Mouse (Mus musculus) intestine, embryonic 16.5 days (tissue): ENCODE measurements around the gene Sh3d19. TPM values are rescaled to one million over a fixed set of nuclear protein-coding genes. Genes with fewer than 3 reads are reported as not detected.
"Not testable (repeated sequence)": the region's sequence is repeated elsewhere in the genome, so short reads cannot be mapped to it uniquely, and the experiment has no call there.

Experiments
- ATAC-seq: fragments of 200-750 bp; cut with Nextera tagmentation; 2 replicates; pipeline ENCODE4 v1.8.0; 2017; ENCODE audit warnings: moderate TSS enrichment, moderate library complexity
- H3K27ac ChIP-seq: fragments of 300-500 bp; sonication (generic); 2 replicates; pipeline ENCODE4 v1.5.1; 2014; ENCODE audit warnings: mild to moderate bottlenecking, low read length
- H3K27me3 ChIP-seq: fragments of 300-500 bp; sonication (generic); replicated peaks from 2 replicates; pipeline ENCODE4 v1.6.1; 2014; ENCODE audit warnings: low read length, control low read depth, mixed read lengths; ENCODE audit not compliant: control insufficient read depth, insufficient read depth
- H3K36me3 ChIP-seq: fragments of 300-500 bp; sonication (generic); 2 replicates; pipeline ENCODE4 v1.6.1; 2014; ENCODE audit warnings: low read length, control low read depth; ENCODE audit not compliant: control insufficient read depth, insufficient read depth
- H3K4me1 ChIP-seq: fragments of 300-500 bp; sonication (generic); 2 replicates; pipeline ENCODE4 v1.6.1; 2014; ENCODE audit warnings: low read length, control low read depth, mixed read lengths; ENCODE audit not compliant: control insufficient read depth, insufficient read depth
- H3K4me2 ChIP-seq: fragments of 300-500 bp; sonication (generic); 2 replicates; pipeline ENCODE4 v1.6.1; 2014; ENCODE audit warnings: low read depth, low read length, control low read depth
- H3K4me3 ChIP-seq: fragments of 300-500 bp; sonication (generic); 2 replicates; pipeline ENCODE4 v1.5.1; 2014; ENCODE audit warnings: mild to moderate bottlenecking, low read length
- H3K9ac ChIP-seq: fragments of 300-500 bp; sonication (generic); 2 replicates; pipeline ENCODE4 v1.6.1; 2014; ENCODE audit warnings: low read depth, low read length
- H3K9me3 ChIP-seq: fragments of 300-500 bp; sonication (generic); 2 replicates; pipeline ENCODE4 v1.6.1; 2016; ENCODE audit warnings: low read length, control low read depth; ENCODE audit not compliant: control insufficient read depth
- WGBS: fragments of 180-500 bp; shearing (Covaris S2); extraction: QIAGEN DNeasy Blood & Tissue Kit; methylation state at CpG from one replicate; pipeline ENCODE4 v1.1.7; 2014; 5-methylcytosine and 5-hydroxymethylcytosine counted together
- polyA plus RNA-seq: library from polyadenylated mRNA; unstranded; fragments of >200 nt; fragmentation: Nextera tagmentation; extraction: Ambion mirVana; gene quantifications from 2 replicates; pipeline ENCODE4 v1.2.1, GENCODE M21; 2015

The Sh3d19 gene
- polyA plus RNA-seq, 1 experiment from 2014 or later: 27.5 TPM

GRCm38 (mm10) chr3:85973376-85974140, 2.6 kb downstream of the Sh3d19 start:
- peaks cover 21% of the 10 kb centered on the region for H3K4me1 ChIP-seq
- H3K9ac ChIP-seq: no peak overlapping the region
- peak overlapping the region; percentile 75 for H3K4me2 ChIP-seq
- 0 out of 2 replicates have a peak, but pooled peaks have one; percentile 7 for ATAC-seq
- no peaks in the 10 kb centered on the region for H3K36me3 ChIP-seq
- peak overlapping the region; percentile 60 for H3K27ac ChIP-seq
- no peaks in the 10 kb centered on the region for H3K27me3 ChIP-seq
- H3K9me3 ChIP-seq: no peaks in the 10 kb centered on the region
- peak overlapping the region; percentile 85; the same call in 1 of the 2 replicates for H3K4me3 ChIP-seq
- WGBS: 66% methylated on average over 10 of the region's 10 CpGs

GRCm38 (mm10) chr3:85974451-85974850, 3.5 kb downstream of the Sh3d19 start:
- Histone ChIP-seq H3K4me1 (peaks cover 28% of the 10 kb centered on the region), H3K4me2 (no peak overlapping the region), H3K27ac (no peak overlapping the region), H3K27me3 (no peaks in the 10 kb centered on the region), H3K9ac (no peak overlapping the region), H3K36me3 (no peaks in the 10 kb centered on the region), H3K4me3 (no peak overlapping the region), H3K9me3 (no peaks in the 10 kb centered on the region)
- no peak for ATAC-seq
- WGBS: 76% methylated on average over 4 of the region's 4 CpGs

GRCm38 (mm10) chr3:85980036-85980435, 9.1 kb downstream of the Sh3d19 start:
- H3K4me1 ChIP-seq: peaks cover 17% of the 10 kb centered on the region
- no peak overlapping the region for H3K4me3 ChIP-seq
- H3K9ac ChIP-seq: no peak overlapping the region
- H3K9me3 ChIP-seq: no peaks in the 10 kb centered on the region
- H3K27me3 ChIP-seq: no peaks in the 10 kb centered on the region
- ATAC-seq: no peak
- H3K4me2 ChIP-seq: no peak overlapping the region
- WGBS: 92% methylated on average over 4 of the region's 4 CpGs
- no peaks in the 10 kb centered on the region for H3K36me3 ChIP-seq
- H3K27ac ChIP-seq: no peak overlapping the region

- not testable (repeated sequence) for ATAC-seq, H3K27ac ChIP-seq, H3K9ac ChIP-seq, H3K9me3 ChIP-seq, H3K4me3 ChIP-seq, H3K4me2 ChIP-seq, H3K36me3 ChIP-seq, H3K27me3 ChIP-seq
- WGBS: 92% methylated on average over 3 of the region's 3 CpGs
- peaks cover 14% of the 10 kb centered on the region for H3K4me1 ChIP-seq
Measured at GRCm38 (mm10) chr3:85981761-85982160, 10.9 kb downstream of the Sh3d19 start.

GRCm38 (mm10) chr3:85984537-85984936, 13.6 kb downstream of the Sh3d19 start:
- WGBS: 76% methylated on average over 6 of the region's 6 CpGs
- Histone ChIP-seq H3K27ac (no peak overlapping the region), H3K36me3 (peaks cover 5% of the 10 kb centered on the region; the same call in 1 of the 2 replicates), H3K9ac (no peak overlapping the region), H3K4me2 (no peak overlapping the region), H3K27me3 (no peaks in the 10 kb centered on the region), H3K4me3 (no peak overlapping the region), H3K4me1 (peaks cover 7% of the 10 kb centered on the region), H3K9me3 (no peaks in the 10 kb centered on the region)
- peak; percentile 76 for ATAC-seq

GRCm38 (mm10) chr3:85987225-85987624, 16.3 kb downstream of the Sh3d19 start:
- ATAC-seq: no peak
- Histone ChIP-seq H3K9ac (no peak overlapping the region), H3K36me3 (peaks cover 5% of the 10 kb centered on the region; the same call in 1 of the 2 replicates), H3K4me3 (no peak overlapping the region), H3K4me1 (peaks cover 19% of the 10 kb centered on the region), H3K4me2 (no peak overlapping the region), H3K27ac (no peak overlapping the region), H3K9me3 (no peaks in the 10 kb centered on the region), H3K27me3 (no peaks in the 10 kb centered on the region)
- 81% methylated on average over 2 of the region's 2 CpGs for WGBS

GRCm38 (mm10) chr3:85991140-85991801, 20.4 kb downstream of the Sh3d19 start:
- WGBS: 58% methylated on average over 6 of the region's 6 CpGs
- Histone ChIP-seq H3K27ac (0 out of 2 replicates have a peak overlapping the region, but pooled peaks have one; percentile 24), H3K36me3 (peaks cover 5% of the 10 kb centered on the region; the same call in 1 of the 2 replicates), H3K4me2 (no peak overlapping the region), H3K9me3 (no peaks in the 10 kb centered on the region), H3K4me1 (peaks cover 16% of the 10 kb centered on the region), H3K9ac (no peak overlapping the region), H3K27me3 (no peaks in the 10 kb centered on the region), H3K4me3 (no peak overlapping the region)
- 0 out of 2 replicates have a peak, but pooled peaks have one; percentile 6 for ATAC-seq

- Histone ChIP-seq H3K36me3 (peaks cover 5% of the 10 kb centered on the region; the same call in 1 of the 2 replicates), H3K9ac (no peak overlapping the region), H3K27ac (0 out of 2 replicates have a peak overlapping the region, but pooled peaks have one; percentile 52), H3K9me3 (no peaks in the 10 kb centered on the region), H3K4me2 (no peak overlapping the region), H3K4me3 (no peak overlapping the region), H3K27me3 (no peaks in the 10 kb centered on the region), H3K4me1 (peaks cover 16% of the 10 kb centered on the region)
- 48% methylated on average over 5 of the region's 5 CpGs for WGBS
- ATAC-seq: peak; percentile 93
Measured at GRCm38 (mm10) chr3:85991802-85992156, 20.9 kb downstream of the Sh3d19 start.

- no peak overlapping the region for H3K4me3 ChIP-seq
- H3K9ac ChIP-seq: no peak overlapping the region
- H3K27me3 ChIP-seq: no peaks in the 10 kb centered on the region
- H3K9me3 ChIP-seq: no peaks in the 10 kb centered on the region
- peaks cover 16% of the 10 kb centered on the region for H3K4me1 ChIP-seq
- WGBS: 64% methylated on average over 11 of the region's 11 CpGs
- H3K27ac ChIP-seq: no peak overlapping the region; the same call in 1 of the 2 replicates
- no peak for ATAC-seq
- no peak overlapping the region for H3K4me2 ChIP-seq
- no peaks in the 10 kb centered on the region for H3K36me3 ChIP-seq
Measured at GRCm38 (mm10) chr3:85993744-85994143, 22.8 kb downstream of the Sh3d19 start.
